Mouse (Mus musculus) G1E (cell line): Measurements from ENCODE around the gene Pjvk.

Experiments used
- CTCF ChIP-seq: IDR thresholded peaks from 2 replicates; pipeline ENCODE4 v1.5.1; 2012; ENCODE audit warnings: low read depth, low read length, inconsistent platforms, mixed read lengths
- TAL1 ChIP-seq: conservative IDR thresholded peaks from 2 replicates; pipeline ENCODE4 v1.6.1; 2012; ENCODE audit warnings: low read depth, low read length, inconsistent platforms, mixed read lengths

GRCm38 (mm10) chr2:76682301-76682700, 34.0 kb downstream of the Pjvk start:
- TF ChIP-seq CTCF (no peak), TAL1 (no peak)
